Mouse (Mus musculus): ENCODE data around the gene C8a.

DNA sequence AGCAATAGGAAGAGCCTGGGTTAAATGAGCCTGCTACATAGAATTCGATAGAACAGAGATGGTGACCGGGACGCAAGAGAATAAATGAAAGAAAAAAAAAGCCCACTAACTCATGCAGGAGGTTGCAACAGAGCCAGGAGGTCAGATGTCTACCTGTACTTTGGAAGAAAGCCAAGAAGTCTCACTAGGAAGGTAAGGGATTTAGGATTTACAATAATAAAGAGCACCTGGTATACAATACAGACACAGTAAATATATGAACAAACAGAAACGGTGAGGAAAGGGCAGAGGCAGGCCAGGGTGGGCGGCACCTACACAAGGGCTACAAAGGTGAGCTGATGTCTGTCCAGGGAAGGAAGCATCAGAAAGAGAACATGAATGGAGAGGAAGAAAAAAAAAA is 34.0 kb downstream of the C8a start:
- no peak for TF ChIP-seq SRF (IDR thresholded peaks at IDR 0.05; ENCODE audit: control insufficient read depth, insufficient read length, low read depth)
- TF ChIP-seq E2F4 (IDR thresholded peaks at IDR 0.05; ENCODE audit: insufficient read depth), result no peak
- TF ChIP-seq MAX (IDR thresholded peaks at IDR 0.05; ENCODE audit: low read depth), result no peak
- TF ChIP-seq POLR2A (IDR thresholded peaks at IDR 0.05; ENCODE audit: insufficient read length, low read depth), result no peak
- no peak for TF ChIP-seq POLR2AphosphoS2 (IDR thresholded peaks at IDR 0.05; ENCODE audit: insufficient read length, low read depth)
- no peak for TF ChIP-seq MYOG (IDR thresholded peaks at IDR 0.05; ENCODE audit: control insufficient read depth in 1 of 3, insufficient read depth in 1 of 3, insufficient read length in 2 of 3, low read depth in 2 of 3)
- no peak for TF ChIP-seq REST (IDR thresholded peaks at IDR 0.05; ENCODE audit: insufficient read depth, insufficient read length)
- no peak for TF ChIP-seq MYOD1 (IDR thresholded peaks at IDR 0.05; ENCODE audit: control insufficient read depth in 1 of 3, insufficient read length in 2 of 3, low read depth in 2 of 3)

All from myocyte (in vitro differentiated cells).